Mouse (Mus musculus) heart, postnatal 0 days (tissue): ENCODE data around the gene Tle6. TPM values are rescaled to one million over a fixed set of nuclear protein-coding genes. Genes with fewer than 3 reads are reported as not detected.

Experiments
- ATAC-seq: fragments of 200-750 bp; cut with Nextera tagmentation; 2 replicates; pipeline ENCODE4 v1.8.0; 2017; ENCODE audit warnings: low read depth, moderate number of reproducible peaks, moderate library complexity; ENCODE audit not compliant: insufficient read depth
- DNase-seq: peaks from one replicate; pipeline ENCODE4 v3.0.0-alpha.2; 2016; ENCODE audit warnings: low spot score
- H3K27ac ChIP-seq: fragments of 300-500 bp; sonication (generic); 2 replicates; pipeline ENCODE4 v1.5.1; 2014; ENCODE audit warnings: low read depth, mild to moderate bottlenecking
- H3K27me3 ChIP-seq: fragments of 300-500 bp; sonication (generic); 2 replicates; pipeline ENCODE4 v1.6.1; 2014; ENCODE audit warnings: low read length, mixed read lengths; ENCODE audit not compliant: control insufficient read depth, insufficient read depth
- H3K36me3 ChIP-seq: fragments of 300-500 bp; sonication (generic); replicated peaks from 2 replicates; pipeline ENCODE4 v1.6.1; 2014; ENCODE audit warnings: low read length, mixed read lengths; ENCODE audit not compliant: control insufficient read depth, insufficient read depth
- H3K4me1 ChIP-seq: fragments of 300-500 bp; sonication (generic); 2 replicates; pipeline ENCODE4 v1.6.1; 2014; ENCODE audit warnings: antibody characterized with exemption; ENCODE audit not compliant: control insufficient read depth, insufficient read depth
- H3K4me2 ChIP-seq: fragments of 300-500 bp; sonication (generic); 2 replicates; pipeline ENCODE4 v1.6.1; 2014; ENCODE audit warnings: low read depth, mild to moderate bottlenecking, low read length, moderate library complexity
- H3K4me3 ChIP-seq: fragments of 300-500 bp; sonication (generic); 2 replicates; pipeline ENCODE4 v1.5.1; 2014; ENCODE audit warnings: low read depth, low read length
- H3K9ac ChIP-seq: fragments of 300-500 bp; sonication (generic); replicated peaks from 2 replicates; pipeline ENCODE4 v1.6.1; 2014; ENCODE audit warnings: low read depth, low read length, mixed read lengths
- H3K9me3 ChIP-seq: fragments of 300-500 bp; sonication (generic); replicated peaks from 2 replicates; pipeline ENCODE4 v1.6.1; 2016; ENCODE audit warnings: low read length; ENCODE audit not compliant: control insufficient read depth
- CTCF ChIP-seq: IDR thresholded peaks from 2 replicates; pipeline ENCODE4 v1.5.1; 2016; ENCODE audit warnings: antibody characterized with exemption, control low read depth, low read depth
- EP300 ChIP-seq: IDR thresholded peaks from 2 replicates; pipeline ENCODE4 v1.6.1; 2016; ENCODE audit warnings: antibody characterized with exemption, low read depth
- WGBS: fragments of 180-500 bp; shearing (Covaris S2); extraction: QIAGEN DNeasy Blood & Tissue Kit; methylation state at CpG from one replicate; pipeline ENCODE4 v1.1.7; 2014; 5-methylcytosine and 5-hydroxymethylcytosine counted together
- polyA plus RNA-seq: library from polyadenylated mRNA; unstranded; fragments of >200 nt; fragmentation: Nextera tagmentation; extraction: Ambion mirVana; gene quantifications from 2 replicates; pipeline ENCODE4 v1.2.1, GENCODE M21; 2015
- total RNA-seq: library from RNA; depleted of rRNA; stranded (reverse); fragments of >200 nt; gene quantifications from 2 replicates; pipeline ENCODE4 v1.2.3, GENCODE M21; 2014; ENCODE audit warnings: low replicate concordance

Gene Tle6
- total and polyA plus RNA-seq, 2 experiments from 2014 or later, result 18.6 to 19.3 TPM

- H3K27me3 ChIP-seq, result no peaks in the 10 kb centered on the region
- no peaks in the 10 kb centered on the region for H3K9me3 ChIP-seq
- WGBS, result 70% methylated on average over 6 of the region's 6 CpGs
- no peaks in the 10 kb centered on the region for H3K4me1 ChIP-seq
- H3K4me3 ChIP-seq, result no peak overlapping the region
- no peak for ATAC-seq
- no peak overlapping the region for H3K27ac ChIP-seq
- DNase-seq, result no peak
- no peaks in the 10 kb centered on the region for H3K36me3 ChIP-seq
- no peak overlapping the region for H3K9ac ChIP-seq
- no peak overlapping the region for H3K4me2 ChIP-seq
- TF ChIP-seq CTCF (no peak), EP300 (no peak)
These were observed 14.6 kb upstream of the Tle6 start for GRCm38 (mm10) chr10:81615486-81615885.

GRCm38 (mm10) chr10:81612779-81613178, 11.9 kb upstream of the Tle6 start:
- Histone ChIP-seq H3K9ac (no peak overlapping the region), H3K9me3 (no peaks in the 10 kb centered on the region), H3K4me2 (no peak overlapping the region), H3K27me3 (no peaks in the 10 kb centered on the region), H3K4me1 (no peaks in the 10 kb centered on the region), H3K27ac (no peak overlapping the region), H3K4me3 (no peak overlapping the region), H3K36me3 (no peaks in the 10 kb centered on the region)
- DNase-seq, result no peak
- WGBS, result 51% methylated on average over 3 of the region's 3 CpGs
- no peak for TF ChIP-seq CTCF
- TF ChIP-seq EP300, result no peak
- ATAC-seq, result no peak

GRCm38 (mm10) chr10:81608308-81608707, 7.4 kb upstream of the Tle6 start:
- Histone ChIP-seq H3K27me3 (no peaks in the 10 kb centered on the region), H3K36me3 (no peaks in the 10 kb centered on the region), H3K9me3 (no peaks in the 10 kb centered on the region), H3K4me1 (peaks cover 6% of the 10 kb centered on the region; the same call in 1 of the 2 replicates), H3K4me2 (no peak overlapping the region), H3K9ac (no peak overlapping the region), H3K27ac (no peak overlapping the region), H3K4me3 (no peak overlapping the region)
- ATAC-seq (no peak), DNase-seq (no peak)
- TF ChIP-seq EP300 (no peak), CTCF (peak; percentile 28; the same call in 1 of the 2 replicates)
- WGBS, result 85% methylated on average over 1 of the region's 1 CpGs

GRCm38 (mm10) chr10:81605974-81606751, 5.3 kb upstream of the Tle6 start, which contains the start of gene BC025920:
BC025920 (plus strand) TSS chr10:81606270.
- DNase-seq (peak; percentile 99), ATAC-seq (peak; percentile 89)
- peak within 1 kb of the TSS; percentile 45 for H3K9ac ChIP-seq
- peak within 1 kb of the TSS; percentile 51 for H3K4me3 ChIP-seq
- H3K36me3 ChIP-seq, result no peaks in the 10 kb centered on the region
- no peaks in the 10 kb centered on the region for H3K9me3 ChIP-seq
- peak within 1 kb of the TSS; percentile 78 for H3K4me2 ChIP-seq
- peaks cover 10% of the 10 kb centered on the region; the same call in 1 of the 2 replicates for H3K4me1 ChIP-seq
- H3K27me3 ChIP-seq, result no peaks in the 10 kb centered on the region
- peak within 1 kb of the TSS; percentile 95 for H3K27ac ChIP-seq
- TF ChIP-seq CTCF (no peak), EP300 (peak; percentile 59; the same call in 1 of the 2 replicates)
- 1% methylated on average over 39 of the region's 39 CpGs for WGBS

GRCm38 (mm10) chr10:81605666-81605973, 4.7 kb upstream of the Tle6 start:
- peak overlapping the region; percentile 84 for H3K27ac ChIP-seq
- peak overlapping the region; percentile 78 for H3K4me2 ChIP-seq
- no peaks in the 10 kb centered on the region for H3K27me3 ChIP-seq
- peak overlapping the region; percentile 37 for H3K4me3 ChIP-seq
- WGBS, result 2% methylated on average over 14 of the region's 14 CpGs
- no peaks in the 10 kb centered on the region for H3K9me3 ChIP-seq
- H3K36me3 ChIP-seq, result no peaks in the 10 kb centered on the region
- no peak for DNase-seq
- peaks cover 12% of the 10 kb centered on the region for H3K4me1 ChIP-seq
- ATAC-seq, result no peak
- H3K9ac ChIP-seq, result no peak overlapping the region
- no peak for TF ChIP-seq EP300
